Mouse (Mus musculus): ENCODE measurements around the gene Chka.

- TF ChIP-seq POLR2A (IDR thresholded peaks at IDR 0.05; ENCODE audit: control insufficient read depth, extremely low read depth, insufficient read depth, low read length, poor library complexity) = no peak
- no peak for TF ChIP-seq CTCF (IDR thresholded peaks at IDR 0.05; ENCODE audit: borderline replicate concordance, control insufficient read depth, extremely low read depth, insufficient read depth, low read length, poor library complexity)
Measured at GRCm38 (mm10) chr19:3838931-3839330, 12.6 kb upstream of the Chka start.

Measured in thymus, adult 2 months (tissue).